Mouse (Mus musculus) Patski (cell line): ENCODE results near the gene Sfpq. TPM values are rescaled to one million over a fixed set of nuclear protein-coding genes. Genes with fewer than 3 reads are reported as not detected.
"Not testable (repeated sequence)": the region's sequence is repeated elsewhere in the genome, so short reads cannot be mapped to it uniquely, and the experiment has no call there.

Experiments
- ATAC-seq: fragments of 100-300 bp; one replicate; pipeline ENCODE4 v1.8.0; 2021
- CTCF ChIA-PET: fragments of 350-600 bp; sonication (Branson Sonifier 250); formaldehyde crosslinking; loops from one replicate; lab custom pipeline; 2022; ENCODE audit warnings: inconsistent platforms; lab: Charles Lee
- POLR2A ChIA-PET: fragments of 350-600 bp; sonication (Branson Sonifier 250); formaldehyde crosslinking; loops from one replicate; lab custom pipeline; 2022; ENCODE audit warnings: antibody characterized with exemption, inconsistent platforms; lab: Charles Lee
- DNase-seq: peaks from one replicate; pipeline ENCODE4 v3.0.0-alpha.2; 2011; ENCODE audit warnings: low read depth, low spot score
- H3K27me3 ChIP-seq: fragments of 371-371 bp; one replicate; pipeline ENCODE4 v1.5.1; 2021
- CTCF ChIP-seq: fragments of 100-300 bp; IDR thresholded peaks from one replicate; pipeline ENCODE4 v1.5.1; 2021
- in situ Hi-C: fragments of 300-500 bp; cut with MboI; formaldehyde crosslinking; loops from 3 replicates; pipeline ENCODE4 v1.11.1; 2018; ENCODE audit warnings: low pct_unique_long_range_greater_than_20kb, mixed read lengths
- polyA plus RNA-seq: library from polyadenylated mRNA; unstranded; gene quantifications from one replicate; pipeline ENCODE4 v1.2.3, GENCODE M21; 2021

The Sfpq gene
- 312 TPM for polyA plus RNA-seq

DNA sequence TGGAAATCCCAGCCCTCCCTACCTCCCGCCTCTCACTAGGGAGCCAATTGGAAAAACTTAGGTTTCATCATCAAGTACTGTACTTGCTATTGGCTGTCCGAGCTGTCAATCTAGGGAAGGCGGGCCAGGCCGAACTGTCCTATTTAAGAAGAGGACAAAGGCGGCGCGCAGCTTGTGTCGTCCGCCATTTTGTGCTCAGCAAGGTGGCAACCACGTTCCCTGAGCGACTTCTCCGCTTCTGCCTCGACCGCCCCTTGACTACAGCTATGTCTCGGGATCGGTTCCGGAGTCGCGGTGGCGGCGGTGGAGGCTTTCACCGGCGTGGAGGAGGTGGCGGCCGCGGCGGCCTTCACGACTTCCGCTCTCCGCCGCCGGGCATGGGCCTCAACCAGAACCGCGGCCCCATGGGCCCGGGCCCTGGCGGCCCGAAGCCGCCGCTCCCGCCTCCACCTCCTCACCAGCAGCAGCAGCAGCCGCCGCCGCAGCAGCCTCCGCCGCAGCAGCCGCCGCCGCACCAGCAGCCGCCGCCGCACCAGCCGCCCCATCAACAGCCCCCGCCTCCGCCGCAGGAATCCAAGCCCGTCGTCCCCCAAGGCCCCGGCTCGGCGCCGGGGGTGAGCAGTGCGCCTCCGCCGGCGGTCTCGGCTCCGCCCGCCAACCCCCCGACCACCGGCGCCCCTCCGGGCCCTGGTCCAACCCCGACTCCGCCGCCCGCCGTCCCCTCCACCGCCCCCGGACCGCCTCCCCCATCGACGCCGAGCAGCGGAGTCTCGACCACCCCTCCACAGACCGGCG is at the start of gene Sfpq:
TSS of gene Sfpq (plus strand) at position 174 of the 795 bp plus-strand sequence.
- TF ChIP-seq CTCF, result no peak
- in situ Hi-C loops, result no loop called here
- H3K27me3 ChIP-seq, result no peaks in the 10 kb centered on the region
- CTCF ChIA-PET, result no interaction called here
- ATAC-seq (peak; percentile 89), DNase-seq (peak; percentile 98)
- POLR2A ChIA-PET, result interaction anchor here (1.0 to 1.1 kb wide), 2 partner anchors 14 to 56 kb away, joined by 3 to 6 read pairs; partner anchors contain the start of gene Zmym6

- CTCF ChIA-PET, result no interaction called here
- no peak for ATAC-seq
- DNase-seq, result no peak
- no peak for TF ChIP-seq CTCF
- in situ Hi-C loops, result no loop called here
- H3K27me3 ChIP-seq, result no peaks in the 10 kb centered on the region
- POLR2A ChIA-PET, result no interaction called here
Measured at GRCm38 (mm10) chr4:126977467-126977866, 43.7 kb upstream of the Sfpq start.

DNA sequence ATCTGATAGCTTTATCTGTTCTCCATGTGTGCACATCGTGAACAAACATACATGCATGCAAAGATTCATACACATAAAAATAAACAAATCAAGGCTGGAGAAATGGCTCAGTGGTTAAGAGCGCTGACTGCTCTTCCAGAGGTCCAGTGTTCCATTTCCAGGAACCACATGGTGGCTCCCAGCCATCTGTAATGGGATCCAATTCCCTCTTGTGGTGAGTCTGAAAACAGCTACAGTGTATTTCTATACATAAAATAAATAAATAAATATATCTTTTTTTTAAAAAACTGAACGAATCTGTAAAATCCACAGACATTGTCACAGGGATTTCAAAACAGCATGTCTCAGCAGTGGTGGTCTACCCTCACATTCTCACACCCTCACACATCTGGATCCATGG is 42.4 kb upstream of the Sfpq start:
- ATAC-seq (no peak), DNase-seq (no peak)
- ChIA-PET POLR2A (interaction anchor here (0.7 kb wide), 1 partner anchor 9 kb away, joined by 3 read pairs; no protein-coding TSS in a partner anchor), CTCF (no interaction called here)
- no peak for TF ChIP-seq CTCF
- in situ Hi-C loops, result no loop called here
- H3K27me3 ChIP-seq, result no peaks in the 10 kb centered on the region

DNA sequence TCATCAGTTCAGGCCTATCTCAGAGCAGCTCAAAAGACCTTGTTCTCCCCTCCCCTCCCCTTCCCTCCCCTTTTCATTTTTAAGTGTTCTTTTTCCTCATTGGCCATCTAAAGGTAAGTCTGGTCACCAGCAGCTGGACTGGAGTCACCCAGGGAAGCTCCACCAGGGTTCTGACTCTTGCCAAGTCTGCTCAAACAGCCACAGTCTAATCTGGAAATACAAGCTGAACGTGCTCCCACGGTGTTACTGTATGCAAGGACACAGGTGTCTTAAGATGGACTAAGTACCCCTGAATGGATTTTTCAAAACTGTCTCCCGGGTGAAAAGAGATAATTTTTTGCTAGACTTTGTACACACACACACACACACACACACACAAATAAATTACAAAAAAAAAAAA is 37.8 kb upstream of the Sfpq start:
- ATAC-seq, result no peak
- in situ Hi-C loops, result no loop called here
- ChIA-PET CTCF (interaction anchor here (2.0 kb wide), 1 partner anchor 15 kb away, joined by 5 read pairs; no protein-coding TSS in a partner anchor), POLR2A (no interaction called here)
- H3K27me3 ChIP-seq, result no peaks in the 10 kb centered on the region
- DNase-seq, result no peak
- TF ChIP-seq CTCF, result no peak

DNA sequence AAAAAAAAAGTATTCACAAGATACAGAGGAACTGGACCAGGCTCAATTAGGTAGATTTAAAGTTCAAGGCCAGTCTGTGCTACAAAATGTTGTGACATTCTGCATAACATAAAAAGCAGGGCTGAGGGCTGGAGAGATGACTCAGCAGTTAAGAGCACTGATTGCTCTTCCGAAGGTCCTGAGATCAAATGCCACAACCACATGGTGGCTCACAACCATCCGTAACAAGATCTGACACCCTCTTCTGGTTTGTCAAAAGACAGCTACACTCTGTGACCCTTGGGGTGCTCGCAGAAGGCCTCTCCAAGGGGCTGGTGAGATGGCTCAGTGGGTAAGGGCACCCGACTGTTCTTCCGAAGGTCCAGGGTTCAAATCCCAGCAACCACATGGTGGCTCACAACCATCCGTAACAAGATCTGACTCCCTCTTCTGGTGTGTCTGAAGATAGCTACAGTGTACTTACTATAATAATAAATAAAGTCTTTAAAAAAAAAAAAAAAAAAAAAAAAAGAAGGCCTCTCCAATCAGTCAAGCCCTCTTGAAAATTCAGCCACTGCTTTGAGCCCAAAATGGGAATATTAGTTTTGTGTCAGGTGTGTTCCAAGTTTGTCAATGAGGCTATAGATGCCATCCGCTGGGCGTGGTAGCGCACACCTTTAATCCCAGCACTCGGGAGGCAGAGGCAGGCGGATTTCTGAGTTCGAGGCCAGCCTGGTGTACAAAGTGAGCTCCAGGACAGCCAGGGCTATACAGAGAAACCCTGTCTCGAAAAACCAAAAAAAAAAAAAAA is 37.2 kb upstream of the Sfpq start:
- in situ Hi-C loops, DNase-seq, ATAC-seq, H3K27me3 ChIP-seq, POLR2A ChIA-PET: not testable (repeated sequence)
- CTCF ChIA-PET, result interaction anchor here (2.0 kb wide), 1 partner anchor 15 kb away, joined by 5 read pairs; no protein-coding TSS in a partner anchor

- ChIA-PET CTCF (no interaction called here), POLR2A (no interaction called here)
- no peaks in the 10 kb centered on the region for H3K27me3 ChIP-seq
- in situ Hi-C loops, result no loop called here
- no peak for TF ChIP-seq CTCF
- DNase-seq (no peak), ATAC-seq (no peak)
Measured at GRCm38 (mm10) chr4:126986768-126987167, 34.4 kb upstream of the Sfpq start.

DNA sequence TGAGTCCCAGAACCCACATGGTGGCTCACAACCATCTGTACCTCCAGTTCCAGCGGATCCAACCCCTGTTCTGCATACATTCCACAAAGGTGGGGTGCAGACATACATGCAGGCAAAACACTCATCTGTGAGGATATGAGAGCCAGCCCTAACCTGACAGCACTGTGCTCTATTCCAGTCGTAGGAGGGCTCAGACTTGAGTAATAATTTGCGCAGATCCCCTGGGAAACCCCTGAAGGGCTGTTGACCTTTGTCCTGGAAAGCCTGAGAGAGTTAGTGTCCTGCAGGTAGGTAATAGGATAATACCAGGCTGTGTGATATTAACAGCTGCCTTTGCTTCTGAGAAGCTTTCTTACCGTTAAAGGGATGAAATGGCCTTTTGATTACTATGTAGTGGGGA is 32.6 kb upstream of the Sfpq start:
- no peak for TF ChIP-seq CTCF
- DNase-seq, result no peak
- CTCF ChIA-PET, result no interaction called here
- no peaks in the 10 kb centered on the region for H3K27me3 ChIP-seq
- POLR2A ChIA-PET, result interaction anchor here (0.6 kb wide), 1 partner anchor 10 kb away, joined by 3 read pairs; no protein-coding TSS in a partner anchor
- ATAC-seq, result no peak
- in situ Hi-C loops, result no loop called here

- in situ Hi-C loops, result no loop called here
- CTCF ChIA-PET, result no interaction called here
- no peaks in the 10 kb centered on the region for H3K27me3 ChIP-seq
- no peak for TF ChIP-seq CTCF
- DNase-seq, result no peak
- POLR2A ChIA-PET, result no interaction called here
- ATAC-seq, result no peak
Measured at GRCm38 (mm10) chr4:126990553-126990952, 30.6 kb upstream of the Sfpq start.

- ChIA-PET POLR2A (no interaction called here), CTCF (no interaction called here)
- in situ Hi-C loops, result no loop called here
- DNase-seq, result no peak
- no peaks in the 10 kb centered on the region for H3K27me3 ChIP-seq
- peak; percentile 65 for TF ChIP-seq CTCF
- ATAC-seq, result no peak
Measured at GRCm38 (mm10) chr4:126992356-126992755, 28.8 kb upstream of the Sfpq start.

DNA sequence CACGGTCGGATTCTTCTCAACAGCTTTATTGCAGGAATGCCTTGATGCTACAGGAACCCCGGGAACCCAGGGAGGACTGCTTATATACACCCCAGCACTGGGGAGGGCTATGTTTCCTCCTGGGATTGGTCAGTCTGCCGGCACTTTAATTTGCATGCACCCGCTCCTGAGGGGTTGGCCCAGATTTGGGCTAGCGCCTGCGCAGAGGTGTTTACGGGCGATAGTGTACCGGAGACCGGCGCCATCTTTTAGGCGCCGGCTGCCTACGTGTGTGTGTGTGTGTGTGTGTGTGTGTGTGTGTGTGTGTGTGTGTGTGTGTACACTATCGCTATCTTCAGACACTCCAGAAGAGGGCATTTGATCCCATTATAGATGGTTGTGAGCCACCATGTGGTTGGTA is 21.8 kb upstream of the Sfpq start:
- H3K27me3 ChIP-seq, in situ Hi-C loops, DNase-seq, POLR2A ChIA-PET, CTCF ChIA-PET, ATAC-seq: not testable (repeated sequence)

DNA sequence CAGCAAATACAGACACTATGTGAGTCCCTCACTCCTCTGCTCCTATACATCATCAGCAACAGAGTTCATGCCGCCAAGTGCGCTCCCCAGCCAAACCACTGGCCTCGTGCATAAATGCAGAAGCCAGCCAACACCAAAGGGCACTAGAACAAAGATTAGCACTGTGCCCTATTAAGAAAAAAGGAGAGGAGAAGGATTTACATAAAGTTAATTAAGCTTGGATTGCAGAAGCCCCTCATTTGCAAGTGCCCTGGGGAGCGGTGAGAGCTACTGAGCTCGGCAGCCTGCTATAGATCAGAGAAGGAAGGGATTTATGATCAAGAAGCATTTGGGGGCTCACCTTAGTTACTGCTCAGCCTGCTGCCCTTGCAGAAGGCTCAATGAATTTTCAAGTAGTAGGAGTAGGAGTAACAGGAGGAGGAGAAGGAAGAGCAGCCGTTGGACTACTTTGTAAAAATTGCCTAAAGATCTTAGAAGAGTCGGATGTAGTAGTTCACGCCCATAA is 20.5 kb upstream of the Sfpq start:
- H3K27me3 ChIP-seq, result peaks cover 4% of the 10 kb centered on the region
- DNase-seq (no peak), ATAC-seq (no peak)
- no peak for TF ChIP-seq CTCF
- POLR2A ChIA-PET, result no interaction called here
- in situ Hi-C loops, result no loop called here
- CTCF ChIA-PET, result no interaction called here
